Mouse (Mus musculus) spleen, adult 2 months (tissue): ENCODE data around the gene Camta1. TPM values are rescaled to one million over a fixed set of nuclear protein-coding genes. Genes with fewer than 3 reads are reported as not detected.

Experiments
- DNase-seq, 2 experiments: peaks; one replicate each; pipeline versions ENCODE4 v3.0.0 to v3.0.0-alpha.2; 2012 to 2021; ENCODE audit warnings: low spot score in 2 of 2, low read depth in 1 of 2
- H3K27ac ChIP-seq: fragments of 200-500 bp; 2 replicates; pipeline ENCODE4 v1.5.1; 2012; ENCODE audit warnings: low read length, inconsistent platforms; ENCODE audit not compliant: insufficient read depth
- H3K27me3 ChIP-seq: fragments of 200-500 bp; 2 replicates; pipeline ENCODE4 v1.6.1; 2012; ENCODE audit warnings: mild to moderate bottlenecking, moderate library complexity, low read length, inconsistent platforms; ENCODE audit not compliant: control insufficient read depth, insufficient read depth
- H3K36me3 ChIP-seq: fragments of 200-500 bp; 2 replicates; pipeline ENCODE4 v1.6.1; 2012; ENCODE audit warnings: mild to moderate bottlenecking, low read length, inconsistent platforms; ENCODE audit not compliant: control insufficient read depth, insufficient read depth
- H3K4me1 ChIP-seq: fragments of 200-500 bp; 2 replicates; pipeline ENCODE4 v1.6.1; 2011; ENCODE audit warnings: inconsistent platforms; ENCODE audit not compliant: control insufficient read depth, insufficient read depth, insufficient read length
- H3K4me3 ChIP-seq: fragments of 200-500 bp; 2 replicates; pipeline ENCODE4 v1.5.1; 2011; ENCODE audit warnings: mild to moderate bottlenecking, inconsistent platforms; ENCODE audit not compliant: insufficient read depth, insufficient read length; ENCODE audit errors: extremely low read depth
- CTCF ChIP-seq: fragments of 200-500 bp; IDR thresholded peaks from 2 replicates; pipeline ENCODE4 v1.5.1; 2011; ENCODE audit warnings: mild to moderate bottlenecking, inconsistent platforms; ENCODE audit not compliant: insufficient read depth, insufficient read length, insufficient replicate concordance; ENCODE audit errors: extremely low read depth
- POLR2A ChIP-seq: fragments of 200-500 bp; IDR thresholded peaks from 2 replicates; pipeline ENCODE4 v1.6.1; 2011; ENCODE audit warnings: low read depth, low read length, inconsistent platforms
- WGBS: fragments of 180-500 bp; shearing (Covaris S2); methylation state at CpG from one replicate; pipeline ENCODE4 v1.1.7; 2018; 5-methylcytosine and 5-hydroxymethylcytosine counted together
- polyA plus RNA-seq: library from polyadenylated mRNA; depleted of rRNA; stranded (reverse); fragments of >200 nt; gene quantifications from 2 replicates; pipeline ENCODE4 v1.2.3, GENCODE M21; 2012

Gene Camta1
- polyA plus RNA-seq, 1 experiment = 7.7 TPM

- no peak for DNase-seq
- no peaks in the 10 kb centered on the region for H3K27me3 ChIP-seq
- WGBS = 92% methylated on average over 7 of the region's 7 CpGs
- H3K27ac ChIP-seq = no peak overlapping the region
- no peaks in the 10 kb centered on the region for H3K36me3 ChIP-seq
- no peaks in the 10 kb centered on the region for H3K4me1 ChIP-seq
- no peak overlapping the region for H3K4me3 ChIP-seq
- TF ChIP-seq POLR2A (no peak), CTCF (no peak)
Measured at GRCm38 (mm10) chr4:151010316-151010715, 851.4 kb downstream of the Camta1 start.

GRCm38 (mm10) chr4:151006945-151007344, 854.7 kb downstream of the Camta1 start:
- H3K27me3 ChIP-seq = no peaks in the 10 kb centered on the region
- H3K4me1 ChIP-seq = 0 out of 2 replicates have a peak, but pooled peaks cover 3% of the 10 kb centered on the region
- TF ChIP-seq CTCF = peak; percentile 16; the same call in 1 of the 2 replicates
- TF ChIP-seq POLR2A = no peak
- WGBS = 53% methylated on average over 6 of the region's 6 CpGs
- H3K27ac ChIP-seq = no peak overlapping the region
- H3K36me3 ChIP-seq = no peaks in the 10 kb centered on the region
- no peak overlapping the region for H3K4me3 ChIP-seq
- no peak for DNase-seq

DNA sequence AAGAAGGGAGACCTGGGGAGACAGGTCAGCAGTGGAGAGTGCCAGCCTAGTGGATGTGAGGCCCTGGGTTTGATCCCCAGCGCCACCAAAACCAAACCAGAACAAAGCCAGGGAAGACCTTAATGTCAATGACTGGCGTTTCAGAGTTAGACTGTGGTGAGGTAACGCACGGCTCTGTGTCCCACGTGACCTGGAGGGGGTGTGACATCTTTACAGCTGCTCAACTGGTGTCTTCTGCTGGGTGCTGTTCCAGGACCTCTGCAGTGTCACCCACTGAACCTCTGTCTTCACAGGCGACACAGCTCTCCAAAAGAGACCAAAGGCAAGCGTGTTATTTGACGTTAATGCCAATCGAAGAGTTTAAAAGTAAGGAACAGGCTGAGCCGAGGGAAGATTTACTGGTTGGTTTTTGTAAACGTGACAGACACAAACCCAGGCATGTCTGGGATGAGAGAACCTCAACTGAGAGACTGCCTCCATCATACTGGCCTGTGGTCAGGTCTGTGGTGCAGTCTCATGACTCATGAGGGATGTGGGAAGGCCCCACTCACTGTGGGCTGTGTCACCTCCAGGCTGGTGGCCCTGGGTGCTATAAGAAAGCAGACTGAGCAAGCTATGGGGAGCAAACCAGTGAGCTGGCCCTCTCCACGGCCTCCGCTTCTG, 855.9 kb downstream of the Camta1 start:
- no peak overlapping the region for H3K4me3 ChIP-seq

GRCm38 (mm10) chr4:151001397-151001796, 860.3 kb downstream of the Camta1 start:
- TF ChIP-seq POLR2A = no peak
- no peak for TF ChIP-seq CTCF
- 0 out of 2 replicates have a peak, but pooled peaks cover 3% of the 10 kb centered on the region for H3K4me1 ChIP-seq
- no peak overlapping the region for H3K4me3 ChIP-seq
- H3K27me3 ChIP-seq = no peaks in the 10 kb centered on the region
- no peaks in the 10 kb centered on the region for H3K36me3 ChIP-seq
- DNase-seq = no peak
- H3K27ac ChIP-seq = no peak overlapping the region
- WGBS = 15% methylated on average over 13 of the region's 13 CpGs

More for the DNA sequence above, 855.9 kb downstream of the Camta1 start:
- Histone ChIP-seq H3K36me3 (no peaks in the 10 kb centered on the region), H3K27me3 (no peaks in the 10 kb centered on the region), H3K27ac (no peak overlapping the region), H3K4me1 (0 out of 2 replicates have a peak, but pooled peaks cover 3% of the 10 kb centered on the region)
- WGBS = 39% methylated on average over 13 of the region's 13 CpGs
- TF ChIP-seq CTCF (no peak), POLR2A (no peak)
- DNase-seq = peak in 1 of 2 experiments; percentile 7

GRCm38 (mm10) chr4:150998626-150999025, 863.0 kb downstream of the Camta1 start:
- no peak for DNase-seq
- Histone ChIP-seq H3K27me3 (no peaks in the 10 kb centered on the region), H3K4me3 (no peak overlapping the region), H3K27ac (no peak overlapping the region), H3K36me3 (no peaks in the 10 kb centered on the region), H3K4me1 (no peaks in the 10 kb centered on the region)
- TF ChIP-seq POLR2A = no peak
- TF ChIP-seq CTCF = no peak
- WGBS = 83% methylated on average over 9 of the region's 9 CpGs

- no peak within 1 kb of the TSS for H3K27ac ChIP-seq
- H3K4me1 ChIP-seq = no peaks in the 10 kb centered on the region
- no peaks in the 10 kb centered on the region for H3K36me3 ChIP-seq
- no peak for DNase-seq
- H3K27me3 ChIP-seq = no peaks in the 10 kb centered on the region
- no peak within 1 kb of the TSS for H3K4me3 ChIP-seq
- WGBS = 91% methylated on average over 7 of the region's 7 CpGs
- TF ChIP-seq POLR2A = no peak
- TF ChIP-seq CTCF = no peak
Measured at GRCm38 (mm10) chr4:150996797-150997196, 864.9 kb downstream of the Camta1 start, which contains the start of gene Uts2. Gene Uts2 (plus strand): TSS chr4:150997097.

DNA sequence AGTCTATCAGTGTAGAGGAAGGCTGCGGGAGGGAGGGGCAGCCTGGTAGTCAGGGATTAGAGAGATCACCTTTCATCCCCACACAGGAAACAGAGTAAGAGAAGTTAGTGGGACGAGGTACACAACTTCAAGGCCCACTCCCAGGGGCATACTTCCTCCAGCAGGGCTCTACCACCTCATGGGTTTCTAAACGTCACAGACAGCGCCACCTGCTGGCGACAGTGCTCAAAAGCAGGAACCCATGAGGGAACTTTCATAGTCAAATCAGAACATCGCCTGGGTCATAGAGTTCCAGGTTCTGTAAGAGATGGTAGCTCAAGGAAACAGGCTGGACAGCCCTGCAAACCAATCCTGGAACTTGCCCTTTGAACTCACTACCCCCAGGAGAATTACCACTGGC, 871.5 kb downstream of the Camta1 start:
- Histone ChIP-seq H3K4me3 (no peak overlapping the region), H3K36me3 (no peaks in the 10 kb centered on the region), H3K27me3 (no peaks in the 10 kb centered on the region), H3K27ac (no peak overlapping the region), H3K4me1 (no peaks in the 10 kb centered on the region)
- no peak for DNase-seq
- WGBS = 51% methylated on average over 6 of the region's 6 CpGs
- TF ChIP-seq CTCF (no peak), POLR2A (no peak)
